Mouse (Mus musculus) gastrocnemius, postnatal 4 days (tissue): ENCODE results near the gene Phf23. TPM values are rescaled to one million over a fixed set of nuclear protein-coding genes. Genes with fewer than 3 reads are reported as not detected.
"Not testable (repeated sequence)": the region's sequence is repeated elsewhere in the genome, so short reads cannot be mapped to it uniquely, and the experiment has no call there.

Experiments used
- DNase-seq, 2 experiments: peaks; one replicate each; pipeline ENCODE4 v3.0.0; 2021 to 2022; ENCODE audit warnings: low spot score in 2 of 2, mixed read lengths in 2 of 2
- long read RNA-seq, 2 experiments: library from polyadenylated mRNA; stranded (forward); transcript quantifications; one replicate each; pipeline ENCODE4 v2.0.0; 2021
- total RNA-seq, 2 experiments: library from RNA; stranded (reverse); gene quantifications; 2 replicates each; pipeline ENCODE4 v1.2.3; 2021

Phf23 gene
- 10 to 100 TPM; 31.5 to 34.7 TPM for total RNA-seq
- long read RNA-seq, experiment 1, transcript Phf23-201 (5 exons, 2,006 nt) = major isoform, 12 of 30 reads
- long read RNA-seq, experiment 1, partial matches to known transcripts = 2 of 30 reads
- long read RNA-seq, experiment 1, other reads (novel, unspliced or antisense) = 10 of 30 reads
- long read RNA-seq, experiment 2, transcript Phf23-201 (5 exons, 2,006 nt) = major isoform, 16 of 34 reads
- long read RNA-seq, experiment 2, partial matches to known transcripts = 2 of 34 reads
- long read RNA-seq, experiment 2, other reads (novel, unspliced or antisense) = 7 of 34 reads

DNA sequence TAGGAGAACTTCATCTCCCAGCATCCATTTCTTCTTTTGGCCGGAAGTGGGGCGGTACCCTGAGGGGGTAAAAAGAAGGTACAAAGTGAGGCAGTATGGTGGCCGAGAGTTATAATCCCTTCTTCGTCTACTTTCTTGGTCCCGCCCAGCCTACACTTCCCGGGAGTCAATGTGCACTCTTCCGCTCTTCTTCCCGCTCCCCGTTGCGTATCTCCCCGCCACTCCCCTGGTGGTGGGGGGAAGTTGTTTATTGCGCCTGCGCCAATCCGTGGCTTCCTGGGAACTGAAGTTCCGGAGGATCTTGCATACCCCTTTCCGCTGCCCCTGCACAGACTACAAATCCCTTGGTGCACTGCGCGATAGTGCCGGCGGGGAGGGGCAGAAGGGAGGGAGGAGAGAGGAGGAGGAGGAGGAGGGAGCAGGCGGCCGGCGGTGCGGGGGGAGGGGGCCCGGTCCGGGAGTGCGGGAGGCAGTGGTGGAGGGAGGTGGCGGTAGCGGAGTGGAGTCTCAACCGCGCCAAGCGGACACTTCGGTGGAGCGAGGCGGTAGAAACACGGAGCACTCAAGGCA, at the start of gene Phf23:
Gene Phf23 (plus strand): TSS at position 387 of the 570 bp plus-strand sequence.
- DNase-seq = peak; percentile 89 to 96

DNA sequence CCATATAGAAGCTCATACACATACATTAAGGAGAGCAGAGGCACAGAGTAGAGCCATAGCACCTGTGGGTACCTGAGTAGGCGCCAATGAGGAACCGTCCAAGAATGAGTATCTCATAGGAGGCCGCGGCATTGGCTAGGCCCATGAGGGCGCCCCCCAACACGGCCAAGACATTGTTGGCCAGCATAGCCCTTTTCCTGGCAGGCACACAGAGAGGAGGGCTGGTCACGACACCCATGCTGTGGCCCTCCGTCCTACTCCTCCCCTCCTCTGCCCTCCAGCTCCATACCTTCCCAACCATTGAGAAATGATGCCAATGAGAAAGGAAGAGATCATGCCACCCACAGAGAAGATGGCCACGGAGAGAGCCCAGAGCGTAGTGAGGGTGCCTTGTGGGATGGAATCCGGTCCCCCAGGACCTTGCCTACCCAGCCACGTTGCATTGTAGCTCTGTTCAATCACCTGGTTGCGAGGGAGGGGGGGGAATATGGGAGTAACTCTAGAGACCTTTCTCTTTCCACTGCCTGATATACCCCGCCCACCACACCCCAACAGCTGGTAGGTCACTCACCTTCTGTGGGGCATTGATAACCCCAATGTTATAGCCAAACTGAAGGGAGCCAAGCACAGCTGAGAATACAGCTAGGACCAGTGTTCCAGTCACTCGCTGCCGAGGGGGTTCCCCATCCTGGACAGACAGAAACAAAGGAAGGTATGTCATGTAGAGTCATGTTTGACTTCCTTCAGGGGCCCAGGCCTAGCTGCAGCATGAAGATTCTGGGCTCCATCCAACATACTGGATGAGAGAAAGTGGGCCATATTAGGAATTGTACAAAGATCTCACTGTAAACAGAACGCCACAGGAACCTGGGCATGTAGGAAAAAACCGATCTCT, 49.3 kb upstream of the Phf23 start:
- DNase-seq = no peak

DNA sequence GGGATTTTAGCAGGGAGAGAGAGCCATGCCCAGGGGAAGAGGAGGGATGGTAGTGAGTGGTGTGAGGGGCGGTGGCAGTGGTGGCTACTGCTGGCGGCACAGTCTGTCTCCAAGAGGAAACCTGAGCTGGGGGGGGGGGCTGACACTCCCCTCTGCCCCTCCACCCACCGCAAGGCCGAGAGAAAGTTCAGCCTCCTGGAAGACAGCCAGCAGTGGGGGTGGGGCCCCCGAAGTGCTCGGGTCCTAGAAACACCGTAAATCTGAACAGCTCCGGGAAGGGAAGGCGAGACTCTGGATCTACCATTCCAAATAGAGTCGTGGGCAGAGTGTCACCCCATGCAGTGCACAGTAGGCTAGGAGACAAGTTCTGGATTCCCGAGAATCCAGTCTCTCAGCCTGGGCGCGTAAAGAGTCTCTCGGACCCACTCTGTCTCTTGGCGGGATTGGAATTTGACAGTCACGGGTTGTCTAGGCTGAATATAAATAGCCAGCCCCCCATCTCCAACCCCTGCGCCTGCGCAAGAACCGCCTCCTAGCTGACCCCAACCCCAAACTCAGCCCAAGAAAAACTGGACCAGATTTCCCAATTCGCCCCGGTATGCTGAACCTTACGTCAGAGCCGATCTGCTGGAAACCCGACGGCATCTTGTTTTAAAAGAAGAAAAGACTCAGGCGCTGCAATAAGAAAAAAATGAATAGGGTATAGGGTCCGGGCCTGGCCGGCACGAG, 48.1 kb upstream of the Phf23 start:
- DNase-seq = peak in 1 of 2 experiments; percentile 56

DNA sequence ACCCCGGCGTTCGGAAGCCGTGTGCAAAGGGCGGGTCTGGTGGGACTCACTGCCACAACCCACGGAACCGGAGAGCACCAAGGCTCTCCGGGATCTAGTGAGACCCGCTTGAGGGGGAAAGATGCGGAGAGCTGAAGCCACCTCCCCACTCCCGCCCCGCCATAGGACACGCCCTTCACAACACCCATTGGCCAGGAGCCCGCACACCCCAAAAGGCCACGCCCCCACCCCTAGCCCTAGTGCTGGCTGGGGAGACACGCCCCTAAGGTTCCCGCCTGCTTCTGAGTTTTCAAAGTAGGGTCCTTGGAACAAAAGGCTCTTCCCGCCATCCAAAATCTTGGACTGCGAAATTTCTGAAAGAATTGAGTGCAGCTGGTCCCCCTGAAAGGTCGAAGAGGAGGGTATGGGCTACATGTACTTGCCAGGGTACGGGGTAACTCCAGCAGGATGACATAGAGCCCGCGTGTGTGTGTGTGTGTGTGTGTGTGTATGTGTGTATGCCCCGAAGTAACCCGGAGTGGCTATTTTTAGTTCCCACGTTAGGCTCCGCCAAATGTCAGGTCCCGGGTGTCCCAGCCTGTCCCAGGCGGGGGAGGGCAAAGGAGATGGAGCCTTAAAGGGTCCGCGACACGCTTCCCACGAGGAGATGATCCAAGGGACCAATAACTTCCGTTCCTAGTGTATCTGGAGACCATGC, 47.4 kb upstream of the Phf23 start, which contains the start of gene Slc2a4:
Gene Slc2a4 (minus strand): TSS at position 123 of the 697 bp plus-strand sequence.
- DNase-seq = peak; percentile 89 to 96

DNA sequence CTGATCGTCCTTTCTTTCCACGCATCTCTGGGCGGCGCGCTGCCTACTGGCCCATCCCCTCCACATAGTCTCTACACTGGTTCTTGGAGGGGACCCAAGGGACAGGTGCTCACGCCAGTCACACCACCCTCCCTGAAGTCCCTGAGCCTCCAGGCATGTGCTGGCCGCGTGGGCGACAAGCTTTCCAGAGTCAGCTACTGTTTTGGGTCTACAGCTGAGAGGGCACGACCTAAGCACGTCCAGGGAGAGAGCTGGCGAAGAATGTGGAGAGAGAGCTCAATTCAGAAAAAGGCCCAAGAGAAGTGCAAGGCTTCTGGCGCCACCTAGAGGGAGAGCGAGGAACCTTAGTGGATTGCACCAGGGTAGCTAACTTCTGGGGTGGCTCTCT, 46.8 kb upstream of the Phf23 start:
- peak; percentile 72 to 88 for DNase-seq

DNA sequence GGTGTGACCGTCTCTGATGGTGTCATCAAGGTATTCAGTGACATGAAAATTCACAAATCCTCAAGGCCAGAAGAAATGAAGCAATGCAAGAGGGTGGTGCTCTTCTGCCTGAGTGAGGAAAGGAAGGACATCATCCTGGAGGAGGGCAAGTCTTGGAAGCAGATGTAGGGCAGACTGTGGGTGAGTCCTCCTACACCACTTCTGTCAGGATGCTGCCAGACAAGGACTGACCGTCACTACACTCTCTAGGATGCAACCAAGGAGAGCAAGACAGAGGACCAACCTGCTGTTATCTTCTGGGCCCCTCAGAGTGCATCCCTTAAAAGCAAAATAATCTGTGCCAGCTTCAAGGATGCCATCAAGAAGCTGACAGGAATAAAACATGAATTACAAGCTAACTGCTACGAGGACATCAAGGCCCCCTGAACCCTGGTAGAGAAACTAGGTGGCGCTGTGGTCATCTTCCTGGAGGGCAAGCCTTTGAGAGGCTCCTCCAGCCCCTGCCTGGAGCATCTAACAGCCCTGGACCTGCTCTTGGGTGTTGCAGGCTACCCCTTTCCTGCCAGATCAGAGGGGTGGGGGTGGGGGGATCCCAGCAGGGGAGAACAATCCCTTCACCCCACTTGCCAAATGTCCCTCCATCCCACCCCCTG, 44.6 kb upstream of the Phf23 start:
- no peak for DNase-seq

DNA sequence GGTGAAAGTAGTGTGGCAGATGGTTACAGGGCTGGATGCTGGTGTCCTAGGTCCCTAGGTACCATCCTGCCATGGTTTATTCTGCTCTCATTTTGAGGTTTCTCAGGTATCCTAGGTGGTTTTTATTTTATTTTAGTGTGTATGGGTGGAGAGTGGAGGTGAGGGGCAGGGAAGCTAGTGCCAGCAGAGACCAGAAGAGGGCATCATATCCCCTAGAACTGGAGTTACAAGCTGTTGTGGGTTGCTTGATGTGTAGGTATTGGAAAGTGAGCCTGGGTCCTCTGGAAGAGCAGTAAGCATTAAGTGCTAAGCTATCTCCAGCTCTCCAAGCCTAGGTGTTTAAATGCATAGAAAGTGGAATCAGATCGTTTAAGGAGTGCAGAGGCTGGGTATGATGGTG, 43.3 kb upstream of the Phf23 start:
- DNase-seq = no peak

DNA sequence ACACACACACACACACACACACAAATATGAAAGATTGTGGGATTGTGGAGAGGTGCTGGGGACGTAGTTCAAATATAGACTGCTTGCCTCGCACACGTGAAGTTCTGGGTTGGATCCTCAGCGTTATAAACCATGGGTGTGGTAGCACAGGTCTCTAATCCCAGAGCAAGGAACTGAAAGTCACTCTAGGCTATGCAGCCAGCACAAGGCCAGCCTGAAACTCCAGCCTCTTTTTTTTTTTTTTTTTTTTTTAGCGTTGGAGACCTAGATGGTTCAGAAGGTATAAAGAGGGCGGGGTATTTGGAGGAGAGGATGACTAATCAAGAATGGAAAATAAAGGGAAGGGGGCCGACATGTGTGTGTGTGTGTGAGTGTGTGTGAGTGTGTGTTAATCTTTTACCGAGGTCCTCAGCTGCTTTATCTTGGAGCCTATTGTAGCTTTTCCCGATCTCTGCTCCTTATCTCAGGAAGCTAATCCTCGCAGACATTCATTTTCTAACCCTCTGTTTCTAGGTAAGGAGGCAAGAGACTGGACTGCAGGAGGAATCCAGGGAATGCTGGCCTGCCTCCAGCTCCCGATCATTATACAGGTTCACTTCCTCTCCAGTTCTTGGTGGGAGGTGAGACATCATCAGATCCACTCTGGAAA, 42.2 kb upstream of the Phf23 start:
- DNase-seq = no peak

DNA sequence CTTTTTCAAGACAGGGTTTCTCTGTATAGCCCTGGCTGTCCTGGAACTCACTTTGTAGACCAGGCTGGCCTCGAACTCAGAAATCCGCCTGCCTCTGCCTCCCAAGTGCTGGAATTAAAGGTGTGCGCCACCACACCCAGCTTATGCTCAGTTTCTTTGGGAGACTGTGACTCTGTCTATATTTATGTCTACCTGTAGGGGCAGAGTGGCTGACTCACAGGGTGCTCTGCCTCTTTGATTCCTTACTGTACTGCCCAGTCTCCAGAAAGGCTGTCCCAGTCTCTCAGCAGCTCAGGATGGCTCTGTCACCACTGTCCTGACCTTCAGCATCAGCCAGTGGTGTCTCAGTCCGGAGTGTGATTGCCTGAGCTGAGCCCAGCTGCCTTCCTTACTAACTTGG, 40.0 kb upstream of the Phf23 start:
- DNase-seq = not testable (repeated sequence)

DNA sequence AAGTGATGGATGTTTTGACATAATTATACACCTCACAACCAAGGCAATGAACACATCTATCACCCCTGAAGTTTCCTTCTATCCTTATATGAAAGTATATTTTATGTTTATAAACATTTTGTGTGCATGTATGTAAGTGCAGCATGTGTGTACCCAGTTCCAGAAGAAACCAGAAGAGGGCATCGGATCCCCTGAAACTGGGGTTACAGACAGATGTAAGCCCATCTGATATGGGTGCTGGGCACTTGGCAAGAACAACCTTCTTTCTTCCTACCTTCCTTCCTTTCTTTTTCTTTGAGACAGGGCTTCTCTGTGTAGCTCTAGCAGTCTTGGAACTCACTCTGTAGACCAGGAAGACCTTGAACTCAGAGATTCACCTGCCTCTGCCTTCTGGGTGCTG, 39.4 kb upstream of the Phf23 start:
- DNase-seq = no peak

DNA sequence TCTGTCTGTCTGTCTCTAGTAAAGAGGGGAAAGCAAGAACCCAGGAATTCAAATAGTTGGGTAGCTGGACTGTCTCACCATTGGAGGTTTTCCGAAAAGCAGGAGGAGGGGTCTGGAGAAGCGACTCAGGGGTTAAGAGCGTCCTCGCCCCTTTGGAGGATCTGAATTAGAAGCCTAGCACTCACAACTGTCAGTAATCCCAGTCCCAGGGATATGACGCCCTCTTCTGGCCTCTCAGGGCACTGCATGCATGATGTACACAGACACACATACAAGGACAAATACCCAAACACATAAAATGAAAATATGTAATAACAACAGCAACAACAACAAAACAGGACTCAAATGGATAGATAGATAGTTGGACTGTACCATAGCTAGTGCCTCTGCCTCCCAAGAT, 35.0 kb upstream of the Phf23 start:
- no peak for DNase-seq

DNA sequence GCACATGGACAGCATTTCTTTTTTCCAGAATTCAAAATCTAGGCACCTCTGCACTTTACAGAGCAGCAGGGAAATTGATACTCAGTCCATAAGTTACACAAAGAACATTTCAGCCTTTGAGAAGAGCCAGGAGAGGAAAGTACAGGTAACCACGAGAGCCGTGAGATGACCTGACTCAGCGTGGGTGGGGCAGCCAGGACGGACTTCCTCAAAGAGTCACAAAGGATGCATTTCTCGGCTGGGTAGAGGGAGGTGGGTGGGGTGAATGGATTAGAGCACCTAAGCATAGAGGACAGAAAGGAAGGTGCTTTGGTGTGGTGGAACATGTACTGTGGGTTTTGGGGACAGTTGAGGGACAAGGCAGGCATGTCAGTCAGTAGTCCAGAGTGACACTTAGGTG, 33.7 kb upstream of the Phf23 start:
- no peak for DNase-seq

DNA sequence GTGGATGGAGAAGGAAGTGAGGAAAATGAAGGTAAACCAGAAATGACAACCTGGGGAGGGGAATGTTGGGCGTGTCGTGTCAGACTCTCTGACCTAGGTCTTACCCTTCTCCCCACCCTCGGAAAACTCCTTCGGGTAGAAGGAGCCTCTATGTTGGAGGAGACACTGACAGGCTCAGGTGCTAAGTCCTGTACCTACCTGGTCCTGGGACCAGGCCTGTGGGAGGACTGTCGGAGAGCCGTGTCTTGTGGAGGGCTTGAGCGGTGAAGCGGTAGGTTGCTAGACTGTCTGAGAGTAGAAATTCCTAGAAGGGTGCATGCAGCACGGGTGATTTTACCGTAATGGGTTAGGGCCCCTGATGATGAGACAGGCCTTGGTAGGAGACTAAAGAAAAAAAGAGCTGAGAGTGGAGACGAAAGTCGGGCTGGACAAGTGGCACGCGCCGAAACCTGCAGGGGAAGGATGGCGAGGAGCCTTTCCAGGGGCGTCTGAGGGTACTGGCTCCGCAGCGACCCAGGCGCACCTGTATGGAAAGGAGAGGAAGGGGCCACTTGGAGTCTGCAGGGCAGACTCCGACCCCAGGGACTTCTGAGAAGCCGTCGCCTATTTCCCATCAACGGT, 30.8 kb upstream of the Phf23 start, which contains the start of gene Cldn7:
Gene Cldn7 (plus strand): TSS at position 130 of the 621 bp plus-strand sequence.
- DNase-seq = no peak

DNA sequence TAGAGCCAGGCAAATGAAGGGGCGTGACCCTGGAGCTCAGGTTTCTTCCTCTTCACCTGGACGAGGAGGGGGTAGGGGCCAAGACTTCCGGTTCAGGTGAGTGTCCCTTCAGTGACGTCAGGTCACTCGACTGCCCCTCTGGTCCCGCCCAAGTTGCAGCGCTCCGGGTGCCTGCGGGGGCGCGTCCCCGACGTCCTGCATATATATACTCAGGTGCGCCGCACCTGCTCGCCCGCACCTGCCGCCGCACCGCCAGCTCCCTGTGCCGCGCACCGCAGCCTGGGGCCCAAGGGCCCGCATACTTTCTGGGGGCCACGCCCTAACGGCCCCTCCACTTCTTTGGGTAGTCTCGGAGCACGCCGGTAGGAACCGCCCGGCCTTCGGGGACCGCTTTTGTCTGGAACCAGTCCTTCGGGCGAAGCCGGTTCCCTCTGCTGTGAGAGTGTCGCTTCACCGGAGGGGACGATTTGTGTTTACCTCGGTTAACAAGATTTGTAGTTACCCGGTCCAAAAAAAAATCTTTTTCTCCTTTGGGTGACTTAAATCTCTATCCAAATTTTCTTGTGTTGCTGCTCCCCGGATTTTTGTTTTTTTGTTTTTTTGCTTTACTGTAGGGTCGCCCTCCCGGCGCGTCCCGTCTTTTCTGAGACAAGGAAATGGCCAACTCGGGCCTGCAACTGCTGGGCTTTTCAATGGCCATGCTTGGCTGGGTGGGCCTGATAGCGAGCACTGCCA, 30.1 kb upstream of the Phf23 start:
- peak in 1 of 2 experiments; percentile 11 for DNase-seq

DNA sequence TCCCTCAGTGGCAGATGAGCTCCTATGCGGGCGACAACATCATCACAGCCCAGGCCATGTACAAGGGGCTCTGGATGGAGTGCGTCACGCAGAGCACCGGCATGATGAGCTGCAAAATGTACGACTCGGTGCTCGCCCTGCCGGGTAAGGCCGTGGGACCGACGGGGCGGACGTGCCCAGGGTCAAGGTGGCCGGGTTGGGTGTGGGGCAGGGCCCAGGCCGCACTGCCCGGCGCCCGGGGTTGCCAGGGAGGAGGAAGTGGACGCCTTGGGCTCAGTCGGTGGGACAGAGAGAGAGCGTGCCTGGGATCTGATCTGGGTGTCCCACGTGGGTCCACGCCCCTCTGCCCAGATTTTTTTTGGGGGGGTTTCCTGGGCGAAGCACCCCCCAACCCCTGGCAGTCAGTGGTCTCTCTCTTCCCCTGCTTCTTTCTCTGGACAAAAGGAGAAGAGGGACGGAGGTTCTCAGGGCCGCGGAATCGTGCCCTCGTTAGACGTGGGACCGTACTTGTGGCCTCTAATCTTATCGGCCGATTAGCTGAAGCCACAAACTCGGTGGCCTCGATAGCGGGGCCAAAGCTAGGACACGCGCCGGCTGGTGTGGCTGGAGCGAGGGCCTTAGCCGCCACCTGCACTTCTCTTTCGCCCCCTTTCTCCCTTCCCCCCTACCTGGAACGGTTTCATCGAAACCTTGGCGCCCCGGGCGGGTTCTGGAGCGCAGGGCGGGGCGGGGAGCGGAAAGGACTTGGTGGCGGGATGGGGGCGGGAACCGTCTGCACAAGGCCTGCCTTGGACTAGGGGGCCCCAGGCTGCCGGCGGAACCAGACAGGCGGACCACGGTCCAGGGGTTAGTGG, 29.3 kb upstream of the Phf23 start:
- peak in 1 of 2 experiments; percentile 35 for DNase-seq

DNA sequence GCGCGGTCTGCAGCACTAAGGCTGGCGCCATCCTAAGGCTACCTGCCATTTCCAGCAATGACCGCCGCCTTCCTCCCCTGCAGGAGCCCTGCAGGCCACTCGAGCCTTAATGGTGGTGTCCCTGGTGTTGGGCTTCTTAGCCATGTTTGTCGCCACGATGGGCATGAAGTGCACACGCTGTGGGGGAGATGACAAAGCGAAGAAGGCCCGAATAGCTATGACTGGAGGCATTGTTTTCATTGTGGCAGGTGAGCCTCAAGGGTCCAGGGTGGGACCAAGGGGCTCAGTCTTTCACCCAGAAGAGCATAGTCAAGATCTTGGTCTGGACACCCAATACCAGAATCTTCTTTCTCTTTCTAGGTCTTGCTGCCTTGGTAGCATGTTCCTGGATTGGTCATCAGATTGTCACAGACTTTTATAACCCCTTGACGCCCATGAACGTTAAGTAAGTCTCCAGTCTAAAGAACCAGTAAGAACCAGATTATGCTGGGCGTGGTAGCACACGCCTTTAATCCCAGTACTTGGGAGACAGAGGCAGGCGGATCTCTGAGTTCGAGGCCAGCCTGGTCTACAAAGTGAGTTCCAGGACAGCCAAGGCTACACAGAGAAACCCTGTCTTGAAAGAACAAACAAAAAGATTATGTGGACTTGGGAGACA, 28.6 kb upstream of the Phf23 start:
- no peak for DNase-seq

DNA sequence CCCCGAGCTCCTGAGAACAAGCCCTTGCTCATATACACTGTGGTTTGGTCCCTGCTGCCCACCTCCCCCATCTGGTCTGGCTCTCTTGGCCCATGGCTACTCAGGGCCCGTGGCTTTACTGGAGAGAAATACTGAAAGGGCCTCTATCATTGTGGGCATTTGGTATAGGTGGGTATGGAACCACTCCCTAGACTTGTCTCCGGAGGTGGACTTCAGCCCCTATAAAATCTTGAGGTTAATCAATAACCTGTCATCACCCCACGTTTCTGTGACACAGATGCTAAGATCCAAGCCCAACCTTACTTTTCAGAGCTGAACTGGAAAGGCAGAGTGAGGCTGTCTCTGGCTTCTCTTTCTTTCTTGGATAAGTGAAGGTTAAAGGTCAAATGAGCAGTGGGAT, 26.8 kb upstream of the Phf23 start:
- DNase-seq = no peak
